Mouse (Mus musculus): ENCODE data around the gene St3gal4. TPM values are rescaled to one million over a fixed set of nuclear protein-coding genes. Genes with fewer than 3 reads are reported as not detected.

St3gal4 gene
- polyA plus RNA-seq, 1 experiment from 2014 or later: 15.5 TPM

- Histone ChIP-seq H3K36me3 (ENCODE audit: inconsistent target) (no peaks in the 10 kb centered on the region), H3K27ac (no peak overlapping the region), H3K79me2 (ENCODE audit: inconsistent target) (peaks cover 19% of the 10 kb centered on the region; the same call in 1 of the 2 replicates), H3K4me3 (ENCODE audit: inconsistent target) (no peak overlapping the region)
- 77% methylated on average over 2 of the region's 2 CpGs for WGBS (ENCODE audit: missing documents)
These were observed 505 bp downstream of the St3gal4 start for GRCm38 (mm10) chr9:35118563-35118962.

- Histone ChIP-seq H3K27ac (peak overlapping the region; percentile 82), H3K4me3 (ENCODE audit: inconsistent target) (peak overlapping the region; percentile 42), H3K79me2 (ENCODE audit: inconsistent target) (peaks cover 28% of the 10 kb centered on the region; the same call in 1 of the 2 replicates), H3K36me3 (ENCODE audit: inconsistent target) (no peaks in the 10 kb centered on the region)
- WGBS (ENCODE audit: missing documents): 8% methylated on average over 15 of the region's 15 CpGs
These were observed 1.4 kb downstream of the St3gal4 start for GRCm38 (mm10) chr9:35117384-35118295.

- WGBS (ENCODE audit: missing documents): 1% methylated on average over 70 of the region's 84 CpGs
- peak overlapping the region; percentile 82 for H3K27ac ChIP-seq
- H3K79me2 ChIP-seq (ENCODE audit: inconsistent target): peaks cover 38% of the 10 kb centered on the region; the same call in 1 of the 2 replicates
- no peaks in the 10 kb centered on the region for H3K36me3 ChIP-seq (ENCODE audit: inconsistent target)
- H3K4me3 ChIP-seq (ENCODE audit: inconsistent target): peak overlapping the region; percentile 53
These were observed 2.4 kb downstream of the St3gal4 start for GRCm38 (mm10) chr9:35116391-35117381.

GRCm38 (mm10) chr9:35115804-35116203 is 3.3 kb downstream of the St3gal4 start:
- H3K36me3 ChIP-seq (ENCODE audit: inconsistent target): no peaks in the 10 kb centered on the region
- 12% methylated on average over 4 of the region's 4 CpGs for WGBS (ENCODE audit: missing documents)
- H3K79me2 ChIP-seq (ENCODE audit: inconsistent target): peaks cover 47% of the 10 kb centered on the region; the same call in 1 of the 2 replicates
- peak overlapping the region; percentile 17; the same call in 1 of the 2 replicates for H3K27ac ChIP-seq
- H3K4me3 ChIP-seq (ENCODE audit: inconsistent target): peak overlapping the region; percentile 53

GRCm38 (mm10) chr9:35115299-35115698 is 3.8 kb downstream of the St3gal4 start:
- no peaks in the 10 kb centered on the region for H3K36me3 ChIP-seq (ENCODE audit: inconsistent target)
- no peak overlapping the region for H3K27ac ChIP-seq
- 50% methylated on average over 3 of the region's 4 CpGs for WGBS (ENCODE audit: missing documents)
- no peak overlapping the region; the same call in 1 of the 2 replicates for H3K4me3 ChIP-seq (ENCODE audit: inconsistent target)
- H3K79me2 ChIP-seq (ENCODE audit: inconsistent target): peaks cover 52% of the 10 kb centered on the region; the same call in 1 of the 2 replicates

GRCm38 (mm10) chr9:35114234-35114633 is 4.8 kb downstream of the St3gal4 start:
- Histone ChIP-seq H3K4me3 (ENCODE audit: inconsistent target) (no peak overlapping the region), H3K27ac (no peak overlapping the region), H3K36me3 (ENCODE audit: inconsistent target) (no peaks in the 10 kb centered on the region), H3K79me2 (ENCODE audit: inconsistent target) (peaks cover 62% of the 10 kb centered on the region; the same call in 1 of the 2 replicates)
- WGBS (ENCODE audit: missing documents): 79% methylated on average over 3 of the region's 3 CpGs

- Histone ChIP-seq H3K79me2 (ENCODE audit: inconsistent target) (peaks cover 78% of the 10 kb centered on the region; the same call in 1 of the 2 replicates), H3K4me3 (ENCODE audit: inconsistent target) (no peak overlapping the region), H3K36me3 (ENCODE audit: inconsistent target) (no peaks in the 10 kb centered on the region), H3K27ac (no peak overlapping the region)
- 96% methylated on average over 18 of the region's 19 CpGs for WGBS (ENCODE audit: missing documents)
These were observed 7.0 kb downstream of the St3gal4 start for GRCm38 (mm10) chr9:35111941-35112595.

GRCm38 (mm10) chr9:35111446-35111845 is 7.6 kb downstream of the St3gal4 start:
- Histone ChIP-seq H3K36me3 (ENCODE audit: inconsistent target) (no peaks in the 10 kb centered on the region), H3K4me3 (ENCODE audit: inconsistent target) (no peak overlapping the region), H3K79me2 (ENCODE audit: inconsistent target) (peaks cover 80% of the 10 kb centered on the region; the same call in 1 of the 2 replicates), H3K27ac (no peak overlapping the region)
- 97% methylated on average over 7 of the region's 7 CpGs for WGBS (ENCODE audit: missing documents)

GRCm38 (mm10) chr9:35110567-35110966 is 8.5 kb downstream of the St3gal4 start:
- 94% methylated on average over 4 of the region's 4 CpGs for WGBS (ENCODE audit: missing documents)
- Histone ChIP-seq H3K36me3 (ENCODE audit: inconsistent target) (no peaks in the 10 kb centered on the region), H3K79me2 (ENCODE audit: inconsistent target) (peaks cover 83% of the 10 kb centered on the region; the same call in 1 of the 2 replicates), H3K4me3 (ENCODE audit: inconsistent target) (no peak overlapping the region), H3K27ac (no peak overlapping the region)

- WGBS (ENCODE audit: missing documents): 80% methylated on average over 5 of the region's 5 CpGs
- Histone ChIP-seq H3K36me3 (ENCODE audit: inconsistent target) (no peaks in the 10 kb centered on the region), H3K4me3 (ENCODE audit: inconsistent target) (no peak overlapping the region), H3K27ac (no peak overlapping the region), H3K79me2 (ENCODE audit: inconsistent target) (peaks cover 87% of the 10 kb centered on the region; the same call in 1 of the 2 replicates)
These were observed 9.0 kb downstream of the St3gal4 start for GRCm38 (mm10) chr9:35110051-35110450.

GRCm38 (mm10) chr9:35108916-35109315 is 10.2 kb downstream of the St3gal4 start:
- WGBS (ENCODE audit: missing documents): 83% methylated on average over 5 of the region's 5 CpGs
- H3K79me2 ChIP-seq (ENCODE audit: inconsistent target): peaks cover 86% of the 10 kb centered on the region; the same call in 1 of the 2 replicates
- H3K27ac ChIP-seq: no peak overlapping the region
- H3K4me3 ChIP-seq (ENCODE audit: inconsistent target): no peak overlapping the region
- no peaks in the 10 kb centered on the region for H3K36me3 ChIP-seq (ENCODE audit: inconsistent target)

- Histone ChIP-seq H3K36me3 (ENCODE audit: inconsistent target) (no peaks in the 10 kb centered on the region), H3K27ac (no peak overlapping the region), H3K79me2 (ENCODE audit: inconsistent target) (peaks cover 78% of the 10 kb centered on the region; the same call in 1 of the 2 replicates), H3K4me3 (ENCODE audit: inconsistent target) (no peak overlapping the region)
- WGBS (ENCODE audit: missing documents): 88% methylated on average over 3 of the region's 3 CpGs
These were observed 11.0 kb downstream of the St3gal4 start for GRCm38 (mm10) chr9:35108066-35108465.

GRCm38 (mm10) chr9:35107396-35107795 is 11.7 kb downstream of the St3gal4 start:
- Histone ChIP-seq H3K79me2 (ENCODE audit: inconsistent target) (peaks cover 71% of the 10 kb centered on the region; the same call in 1 of the 2 replicates), H3K27ac (no peak overlapping the region), H3K4me3 (ENCODE audit: inconsistent target) (no peak overlapping the region), H3K36me3 (ENCODE audit: inconsistent target) (no peaks in the 10 kb centered on the region)
- WGBS (ENCODE audit: missing documents): 92% methylated on average over 5 of the region's 5 CpGs

All from macrophage (primary cell).